Mouse (Mus musculus) left cerebral cortex, adult 18-20 months (tissue): Measurements from ENCODE around the gene Dpagt1. TPM values are rescaled to one million over a fixed set of nuclear protein-coding genes. Genes with fewer than 3 reads are reported as not detected.
"Not testable (repeated sequence)": the region's sequence is repeated elsewhere in the genome, so short reads cannot be mapped to it uniquely, and the experiment has no call there.

Experiments used
- DNase-seq, 2 experiments: peaks; one replicate each; pipeline ENCODE4 v3.0.0; 2021 to 2022; ENCODE audit warnings: low spot score in 2 of 2, mixed read lengths in 1 of 2
- microRNA-seq, 2 experiments: library from miRNA; unstranded; fragments of <30 nt; microRNA quantifications; one replicate each; pipeline ENCODE4 v1.2.0; 2021
- total RNA-seq, 2 experiments: library from RNA; stranded (reverse); gene quantifications; 2 replicates each; pipeline ENCODE4 v1.2.3; 2021

Dpagt1 gene
- total RNA-seq, 2 experiments from 2014 or later: 13.4 to 16.3 TPM

- no peak for DNase-seq
These were observed 50.3 kb downstream of the Dpagt1 start for GRCm38 (mm10) chr9:44376141-44376540.

- DNase-seq: not testable (repeated sequence)
These were observed 51.5 kb downstream of the Dpagt1 start for GRCm38 (mm10) chr9:44377335-44377734.

- no peak for DNase-seq
These were observed 52.4 kb downstream of the Dpagt1 start for GRCm38 (mm10) chr9:44378153-44378730.

GRCm38 (mm10) chr9:44379054-44379834 is 53.4 kb downstream of the Dpagt1 start, which contains the start of gene Hyou1:
Gene Hyou1 (plus strand): TSS chr9:44379490.
- DNase-seq: peak; percentile 98 to 99

- DNase-seq: no peak
These were observed 54.0 kb downstream of the Dpagt1 start for GRCm38 (mm10) chr9:44379862-44380261.

Small RNAs within 50 kb of the gene (microRNA-seq; reads per million reads assigned to microRNA genes)
- gene Gm44335: 0 reads per million in 2 experiments

Other genes with a start within 250 kb of the Dpagt1 start
- gene Mfrp, start 224.3 kb upstream of the Dpagt1 start, total RNA-seq: under 1 TPM in 1 of 2 experiments, not detected in 1; 0.16 TPM
- gene C1qtnf5, start 218.8 kb upstream of the Dpagt1 start, total RNA-seq: 10 to 100 TPM; 18.1 to 23.2 TPM
- gene Gm49380, start 212.5 kb upstream of the Dpagt1 start, total RNA-seq: under 1 TPM; 0.14 to 0.42 TPM
- gene Rnf26, start 212.5 kb upstream of the Dpagt1 start, total RNA-seq: 10 to 100 TPM; 28.7 to 31.9 TPM
- gene Mcam, start 191.6 kb upstream of the Dpagt1 start, total RNA-seq: 10 to 100 TPM in 1 of 2 experiments, 1 to 10 TPM in 1; 8.7 to 10.3 TPM
- 10 to 100 TPM; 51.1 to 56.3 TPM for gene Cbl, start 92.0 kb upstream of the Dpagt1 start, total RNA-seq
- gene Ccdc153, start 85.3 kb upstream of the Dpagt1 start, total RNA-seq: 1 to 10 TPM in 1 of 2 experiments, not detected in 1; 1.8 TPM
- under 1 TPM; 0.75 to 0.81 TPM for gene Pdzd3, start 74.5 kb upstream of the Dpagt1 start, total RNA-seq
- gene Nlrx1, start 57.4 kb upstream of the Dpagt1 start, total RNA-seq: 10 to 100 TPM in 1 of 2 experiments, 1 to 10 TPM in 1; 9.0 to 10.4 TPM
- 10 to 100 TPM; 56.0 to 63.2 TPM for gene Abcg4, start 37.4 kb upstream of the Dpagt1 start, total RNA-seq
- 10 to 100 TPM; 29.1 to 36.1 TPM for gene Hinfp, start 20.3 kb upstream of the Dpagt1 start, total RNA-seq
- gene C2cd2l, start 5.7 kb upstream of the Dpagt1 start, total RNA-seq: 100 to 1,000 TPM; 188 to 207 TPM
- 10 to 100 TPM; 51.3 to 54.1 TPM for gene H2afx, start 8.7 kb downstream of the Dpagt1 start, total RNA-seq
- gene Hmbs, start 18.2 kb downstream of the Dpagt1 start, total RNA-seq: 10 to 100 TPM; 18.1 to 19.7 TPM
- gene Vps11, start 35.7 kb downstream of the Dpagt1 start, total RNA-seq: 10 to 100 TPM; 55.6 to 56.8 TPM
- gene Hyou1, start 53.5 kb downstream of the Dpagt1 start, total RNA-seq: 100 to 1,000 TPM; 137 to 138 TPM
- 10 to 100 TPM; 24.5 to 31.8 TPM for gene Slc37a4, start 70.8 kb downstream of the Dpagt1 start, total RNA-seq
- gene Rps25, start 81.1 kb downstream of the Dpagt1 start, total RNA-seq: 100 to 1,000 TPM; 755 to 756 TPM
- 10 to 100 TPM; 70.6 to 71.0 TPM for gene Trappc4, start 81.6 kb downstream of the Dpagt1 start, total RNA-seq
- gene Ccdc84, start 92.5 kb downstream of the Dpagt1 start, total RNA-seq: 10 to 100 TPM; 18.9 to 19.0 TPM
- gene Foxr1, start 115.1 kb downstream of the Dpagt1 start, total RNA-seq: not detected
- not detected for gene Upk2, start 129.0 kb downstream of the Dpagt1 start, total RNA-seq
- gene Bcl9l, start 156.8 kb downstream of the Dpagt1 start, total RNA-seq: 10 to 100 TPM; 59.1 to 62.5 TPM
- not detected for gene Cxcr5, start 235.9 kb downstream of the Dpagt1 start, total RNA-seq